Mouse (Mus musculus) cerebellum, adult 18-20 months (tissue): Measurements from ENCODE around the gene Ap5z1.

Experiments used
- DNase-seq, 2 experiments: peaks; one replicate each; pipeline ENCODE4 v3.0.0; 2021

The Ap5z1 gene

DNA sequence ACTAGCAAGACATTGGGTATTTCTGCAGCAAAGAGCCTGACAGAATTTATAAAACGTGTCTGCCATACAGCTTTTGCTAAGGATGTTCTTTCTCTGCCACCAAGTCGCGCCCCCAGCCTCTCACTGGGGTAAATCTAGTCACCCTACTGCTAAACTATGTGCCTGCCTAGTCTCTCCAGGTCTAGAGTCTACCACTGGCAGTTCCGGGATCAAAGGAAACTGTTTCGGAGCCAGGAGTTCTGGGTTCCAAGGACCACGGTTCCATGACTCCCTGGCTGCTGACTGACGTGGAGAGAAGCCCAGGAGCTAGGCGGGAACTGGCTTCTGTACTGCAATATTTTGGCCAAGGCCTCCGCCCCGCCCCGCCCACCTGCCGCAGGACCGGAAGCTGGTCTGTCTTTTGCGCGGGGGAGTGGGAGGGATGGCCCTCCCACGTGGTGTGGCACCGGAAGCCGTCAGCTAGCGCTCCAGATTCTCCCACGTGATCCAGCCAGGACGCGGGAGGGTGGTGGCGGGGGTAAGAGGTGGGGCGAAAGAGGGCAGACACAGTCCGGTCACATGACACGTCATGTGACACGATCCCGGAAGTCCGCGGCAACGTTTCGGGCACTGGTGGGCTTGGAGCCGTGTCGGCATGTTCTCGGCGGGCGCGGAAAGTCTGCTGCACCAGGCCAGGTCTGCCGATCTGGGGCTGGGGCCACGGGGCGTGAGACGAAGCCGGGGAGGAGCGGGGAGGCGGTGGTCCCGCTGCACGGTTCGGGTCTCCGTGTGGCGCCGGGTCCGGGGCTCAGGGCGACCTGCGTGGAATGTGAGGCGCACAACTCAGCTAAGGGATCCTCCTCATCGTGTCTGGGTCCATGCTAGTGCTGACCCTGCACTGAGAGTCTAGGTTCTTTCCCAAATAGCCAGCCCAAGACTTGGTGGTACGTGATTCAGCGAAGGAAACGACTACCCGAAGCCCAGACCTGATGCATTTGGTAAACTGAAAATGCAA, at the start of gene Ap5z1:
Gene Ap5z1, plus strand, starts transcription at position 484 of the 994 bp plus-strand sequence.
- peak; percentile 89 to 95 for DNase-seq

DNA sequence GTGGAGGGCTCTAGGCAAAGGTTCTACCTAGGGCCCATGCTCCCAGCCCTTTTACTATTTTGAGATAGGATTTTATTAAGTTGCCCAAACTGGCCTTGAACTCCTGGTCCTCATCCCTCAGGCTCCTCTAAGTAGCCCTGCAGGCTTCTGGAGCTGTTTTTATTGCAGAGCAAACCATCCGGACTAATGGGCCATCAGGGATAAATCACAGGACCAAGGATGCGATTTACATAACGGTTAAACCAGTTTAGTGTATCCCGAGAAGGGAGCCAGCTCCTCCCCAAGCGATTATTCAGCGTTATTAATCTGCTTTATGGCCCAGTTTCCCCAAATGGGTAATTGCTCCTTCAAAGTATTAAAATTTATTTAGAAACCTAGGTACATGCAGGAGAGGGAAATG, 48.3 kb upstream of the Ap5z1 start:
- no peak for DNase-seq

DNA sequence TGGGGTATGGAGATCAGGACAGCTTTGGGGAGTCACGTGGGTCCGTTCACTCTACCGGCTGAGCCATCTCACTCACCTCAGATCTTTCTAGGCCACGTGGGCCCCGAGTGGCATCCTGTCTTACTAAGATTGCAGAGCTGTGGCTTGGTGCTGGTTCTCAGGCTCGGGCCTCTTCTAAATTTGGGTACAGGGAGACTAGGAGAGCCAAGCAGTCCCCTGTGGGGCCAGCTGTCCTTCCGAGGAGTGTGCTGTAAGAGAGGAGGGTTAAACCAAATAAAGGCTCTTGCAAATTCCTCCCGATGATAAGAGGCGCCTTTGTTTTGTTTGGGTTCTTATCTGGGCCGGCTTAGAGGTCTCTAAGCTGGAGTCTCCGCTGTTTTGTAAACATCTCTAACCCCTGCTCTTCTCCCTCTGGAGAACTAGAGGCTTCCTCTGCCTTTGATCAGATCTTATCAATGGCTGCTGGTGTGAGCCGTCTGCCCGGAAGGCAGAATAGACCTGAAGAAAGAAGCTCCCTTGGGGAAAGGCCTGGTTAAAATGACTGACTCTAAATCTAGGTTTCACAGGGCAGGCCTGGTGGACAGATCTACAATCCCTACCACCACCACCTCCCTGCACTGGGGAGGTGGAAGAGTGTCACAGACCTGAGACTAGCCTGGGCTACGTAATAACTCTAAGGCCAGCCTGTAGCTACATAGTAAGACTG, 47.5 kb upstream of the Ap5z1 start:
- DNase-seq = no peak

DNA sequence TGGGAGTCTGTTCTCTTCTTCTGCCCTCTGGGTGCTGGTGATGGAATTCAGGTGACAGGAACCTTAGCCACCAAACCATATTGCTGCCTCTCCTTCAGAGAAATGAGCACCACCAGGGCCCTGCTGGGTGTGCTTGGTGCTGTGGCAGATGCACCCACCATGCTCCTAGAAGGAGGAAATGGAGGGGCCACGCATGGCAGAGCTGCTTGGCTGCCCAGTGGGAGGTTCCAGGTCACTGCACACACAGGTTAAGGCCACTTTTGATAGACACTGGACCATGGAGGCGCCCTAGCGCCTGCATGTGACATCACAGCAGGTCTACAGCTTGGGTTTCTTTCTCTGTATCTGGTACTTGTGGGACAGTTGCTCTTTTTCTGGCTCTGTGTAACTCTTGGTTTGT, 46.6 kb upstream of the Ap5z1 start:
- no peak for DNase-seq

DNA sequence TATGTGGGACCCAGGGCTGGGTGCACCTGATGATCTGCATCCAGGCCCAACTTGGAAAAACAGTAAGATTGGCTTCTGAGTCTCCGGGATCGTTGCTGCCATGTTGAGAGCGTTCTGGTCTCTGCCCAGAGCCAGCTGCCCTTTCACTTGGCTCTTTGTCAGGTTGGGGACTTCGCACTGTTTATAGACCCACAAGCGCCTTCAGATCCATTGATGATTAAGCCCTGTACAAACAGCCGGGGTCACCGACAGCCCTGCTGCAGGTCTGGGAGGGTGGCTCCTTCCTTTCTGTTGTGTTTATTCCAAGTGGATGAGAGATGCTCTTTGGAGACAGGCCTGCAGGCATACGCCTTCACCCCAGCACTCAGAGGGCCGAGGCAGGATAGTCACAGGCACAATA, 45.9 kb upstream of the Ap5z1 start:
- no peak for DNase-seq

DNA sequence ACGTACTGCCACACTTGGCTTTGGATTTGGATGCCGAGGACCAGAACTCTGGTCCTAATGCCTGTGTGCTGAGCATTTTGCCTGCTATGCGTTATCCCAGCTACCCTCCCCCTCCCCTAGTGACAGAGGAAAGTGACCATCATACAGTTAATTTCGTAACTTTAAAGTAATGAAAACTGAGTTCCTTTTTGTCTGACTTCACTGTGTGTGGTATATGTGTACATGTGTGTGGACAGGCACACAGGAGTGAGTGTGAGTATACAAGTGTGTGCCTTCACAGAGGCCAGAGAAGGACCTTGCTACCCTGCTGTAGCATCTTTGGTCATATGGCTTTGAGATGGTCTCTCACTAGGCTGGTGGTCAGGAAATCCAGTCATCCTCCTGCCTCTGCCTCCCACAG, 45.3 kb upstream of the Ap5z1 start:
- DNase-seq = no peak

DNA sequence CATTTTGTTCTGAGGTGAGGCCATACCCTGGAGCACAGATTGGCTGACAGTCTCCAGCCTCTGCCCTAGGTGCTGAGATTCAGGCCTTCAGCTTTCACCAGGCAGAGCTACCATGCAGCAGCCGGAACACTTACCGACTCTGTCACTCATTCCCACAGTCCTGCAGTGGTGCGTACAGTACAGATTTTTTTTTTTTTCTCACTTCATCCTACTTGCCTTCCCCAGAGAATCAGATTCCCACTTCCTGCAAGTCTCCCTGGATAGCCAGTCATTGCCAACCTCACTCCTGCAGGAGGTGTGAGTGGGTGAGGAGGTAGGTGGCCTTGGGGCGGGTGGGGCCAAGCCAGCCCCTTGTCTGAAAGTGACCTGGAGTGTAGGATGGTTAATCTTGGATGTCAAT, 43.4 kb upstream of the Ap5z1 start:
- no peak for DNase-seq

DNA sequence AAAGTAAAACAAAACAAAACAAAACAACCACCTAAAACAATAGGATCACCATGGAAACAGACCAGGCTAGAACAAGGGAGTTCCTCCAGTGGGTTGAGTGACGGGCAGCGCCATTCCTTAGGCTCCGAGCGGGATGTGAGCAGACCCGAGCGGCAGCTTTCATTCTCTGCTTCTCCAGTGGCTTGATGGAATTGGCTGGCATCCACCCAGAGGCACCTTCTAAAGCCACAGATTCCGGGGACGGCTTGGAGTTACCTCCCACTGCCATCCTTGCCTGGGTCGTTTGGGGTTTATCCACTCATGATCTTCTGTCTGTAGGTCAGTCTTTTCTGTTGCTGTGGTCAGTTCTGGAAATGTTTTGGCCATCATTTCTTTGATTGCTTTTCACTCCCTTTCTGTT, 42.8 kb upstream of the Ap5z1 start:
- no peak for DNase-seq

DNA sequence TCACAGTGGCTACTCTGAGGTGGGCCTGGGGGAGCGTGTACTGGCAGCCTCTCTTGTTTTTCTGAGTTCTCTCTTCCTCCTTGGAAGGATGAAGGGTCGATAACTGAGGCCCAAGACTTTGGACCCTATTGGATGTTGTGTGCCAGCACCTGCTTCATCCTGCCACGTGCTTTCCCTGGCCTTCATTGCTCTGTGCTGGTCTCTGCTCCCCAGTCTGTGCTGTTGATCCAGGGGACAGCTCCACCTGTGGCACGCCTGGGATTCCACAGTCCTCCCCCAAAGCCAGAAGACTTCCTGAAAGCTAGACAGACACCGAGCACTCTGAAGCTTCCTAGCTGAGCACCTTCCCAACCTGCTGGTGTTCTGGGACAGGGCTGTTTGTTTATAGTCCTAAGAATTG, 41.9 kb upstream of the Ap5z1 start:
- DNase-seq = no peak

DNA sequence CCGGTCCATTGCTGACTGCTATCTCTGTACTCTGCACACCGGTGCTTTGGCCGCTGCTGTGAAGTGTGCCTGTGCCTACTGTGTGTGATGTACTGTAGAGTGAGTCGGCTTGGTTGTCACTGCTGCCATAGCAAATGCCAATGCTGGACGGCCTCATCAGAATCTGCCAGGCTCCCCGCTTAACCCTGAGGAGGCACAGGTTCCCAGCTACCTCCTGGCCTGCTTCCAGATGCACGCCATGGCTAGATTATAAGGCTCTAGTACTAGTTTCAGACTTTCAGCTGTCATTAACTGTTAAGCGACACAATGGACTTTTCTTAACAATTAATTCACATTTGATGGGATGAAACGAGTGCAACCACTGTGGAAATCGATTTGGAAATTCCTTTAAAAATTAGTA, 40.6 kb upstream of the Ap5z1 start:
- DNase-seq = no peak

DNA sequence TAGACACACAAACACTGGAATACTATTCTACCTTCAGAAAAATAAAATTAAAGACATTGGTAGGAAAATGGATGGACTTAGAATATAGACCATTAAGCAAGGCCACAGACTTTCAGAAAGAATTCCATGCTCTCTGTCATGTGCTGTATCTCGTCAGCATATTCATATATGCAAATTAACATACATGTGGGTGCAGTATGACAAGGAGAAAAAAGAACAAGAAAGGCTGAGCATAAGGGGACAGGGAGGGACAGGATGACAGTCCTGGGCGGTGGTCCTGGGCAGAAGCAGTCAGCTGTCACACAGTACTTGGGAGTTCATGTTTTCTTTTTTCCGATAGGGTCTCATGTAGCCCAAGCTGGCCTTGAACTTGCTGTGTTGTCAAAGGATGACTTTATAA, 40.0 kb upstream of the Ap5z1 start:
- DNase-seq = no peak

DNA sequence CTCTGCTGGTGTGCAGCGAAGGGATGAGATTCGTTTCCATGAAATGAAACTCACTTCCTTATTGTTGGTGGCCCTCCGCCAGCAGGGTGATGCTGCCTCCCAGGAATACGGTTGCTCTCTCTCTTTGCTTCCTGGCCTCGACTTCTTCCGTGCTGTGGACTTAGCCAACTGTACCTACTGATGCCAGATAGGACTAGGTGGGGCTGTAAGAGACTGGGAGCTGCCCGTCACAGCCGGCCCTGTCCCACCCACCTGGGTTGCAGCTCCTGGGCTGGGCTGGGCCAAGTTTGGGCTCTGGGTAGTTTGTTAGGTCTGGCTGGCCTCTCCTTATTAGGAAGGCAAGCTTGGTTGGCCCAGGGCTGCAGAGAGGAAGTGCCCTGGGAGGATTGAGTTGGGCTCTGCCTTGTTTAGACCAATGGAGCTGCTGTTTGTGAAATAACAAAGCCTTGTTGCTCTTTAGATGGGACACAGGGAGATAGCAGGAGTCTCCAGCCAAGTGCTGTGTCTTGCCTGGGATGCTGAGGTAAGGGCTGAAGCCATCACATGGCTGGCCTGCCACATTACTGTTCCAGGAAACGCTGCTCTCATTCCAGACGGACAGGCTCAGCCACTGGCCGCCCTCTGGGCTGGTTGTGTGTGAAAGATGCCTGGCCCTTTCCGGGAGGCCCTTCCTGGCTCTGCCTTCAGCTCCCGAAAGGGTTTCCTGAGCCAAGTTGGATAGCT, 39.0 kb upstream of the Ap5z1 start:
- peak; percentile 66 to 74 for DNase-seq

DNA sequence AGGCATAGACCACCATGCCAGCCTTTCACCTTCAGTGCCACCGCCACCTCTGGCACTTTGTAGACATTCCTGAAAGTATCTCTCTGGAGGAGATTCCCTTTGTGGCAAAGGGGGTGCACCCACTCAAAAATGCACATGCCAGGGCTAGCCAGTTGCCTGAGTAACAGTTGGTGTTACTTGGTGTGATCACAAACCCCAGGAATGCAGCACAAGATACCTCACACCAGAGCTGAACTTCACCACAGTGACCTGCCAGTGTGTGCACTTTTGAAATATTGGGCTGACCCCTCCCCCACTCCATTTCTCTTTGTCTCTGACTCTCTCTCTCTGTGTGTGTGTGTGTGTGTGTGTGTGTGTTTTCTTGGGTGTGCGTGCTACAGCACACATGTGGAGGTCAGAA, 37.3 kb upstream of the Ap5z1 start:
- DNase-seq = no peak

DNA sequence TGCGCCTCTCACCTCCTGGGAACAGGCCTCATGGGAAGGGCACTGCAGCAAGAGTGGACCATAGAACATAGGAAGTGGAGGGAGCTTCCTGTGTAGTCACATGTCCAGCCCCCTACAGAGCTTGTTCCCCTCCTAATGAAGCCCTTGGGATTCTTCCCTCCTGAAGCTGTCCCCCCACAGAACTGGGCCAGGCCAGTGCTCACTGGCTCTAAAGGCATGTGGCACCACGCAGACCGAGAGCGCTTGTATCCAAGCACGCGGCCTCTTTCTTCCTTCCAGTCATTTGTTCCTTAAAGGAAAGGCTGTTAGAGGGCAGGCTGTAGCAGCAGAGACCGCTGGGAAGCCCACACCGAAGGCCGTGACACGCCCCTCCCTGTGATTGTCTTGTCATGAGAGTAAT, 35.9 kb upstream of the Ap5z1 start:
- no peak for DNase-seq

DNA sequence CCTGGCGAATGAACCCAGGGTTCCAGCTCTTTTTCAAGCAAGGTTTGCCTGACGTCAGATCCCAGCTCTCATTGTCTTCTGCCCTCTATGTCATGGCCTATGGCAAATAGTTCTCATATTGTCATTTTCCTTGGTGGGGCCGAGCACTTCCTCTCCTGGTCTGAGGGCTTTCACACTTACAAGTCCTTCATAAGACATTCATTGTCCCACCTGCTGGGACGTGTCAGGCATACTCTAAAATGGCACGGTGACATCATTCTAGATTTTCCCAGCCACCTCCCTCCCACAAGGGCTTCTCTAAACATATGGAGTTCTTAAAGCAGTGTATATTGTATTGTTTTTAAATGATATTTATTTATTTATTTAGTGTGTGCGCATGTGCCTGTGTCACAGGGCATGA, 35.1 kb upstream of the Ap5z1 start:
- no peak for DNase-seq

DNA sequence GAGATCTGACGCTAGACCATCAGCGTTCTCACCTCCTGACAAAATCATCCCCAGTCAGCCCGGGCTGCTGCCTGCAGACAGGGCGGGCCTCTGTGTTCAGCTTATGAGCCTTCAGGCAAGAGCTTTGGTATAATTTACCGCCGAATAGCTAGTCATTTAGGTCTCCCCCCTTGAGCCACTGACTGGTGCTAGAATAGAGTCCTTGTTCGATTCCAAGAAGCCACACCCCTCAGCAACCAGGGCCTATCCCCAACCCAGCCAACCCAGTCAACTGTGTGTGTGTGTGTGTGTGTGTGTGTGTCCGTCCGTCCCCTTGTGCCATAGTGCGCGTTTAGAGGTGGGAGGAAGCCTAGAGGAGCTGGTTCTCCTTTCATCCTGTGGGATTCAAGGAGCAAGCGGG, 32.7 kb upstream of the Ap5z1 start:
- DNase-seq = no peak

DNA sequence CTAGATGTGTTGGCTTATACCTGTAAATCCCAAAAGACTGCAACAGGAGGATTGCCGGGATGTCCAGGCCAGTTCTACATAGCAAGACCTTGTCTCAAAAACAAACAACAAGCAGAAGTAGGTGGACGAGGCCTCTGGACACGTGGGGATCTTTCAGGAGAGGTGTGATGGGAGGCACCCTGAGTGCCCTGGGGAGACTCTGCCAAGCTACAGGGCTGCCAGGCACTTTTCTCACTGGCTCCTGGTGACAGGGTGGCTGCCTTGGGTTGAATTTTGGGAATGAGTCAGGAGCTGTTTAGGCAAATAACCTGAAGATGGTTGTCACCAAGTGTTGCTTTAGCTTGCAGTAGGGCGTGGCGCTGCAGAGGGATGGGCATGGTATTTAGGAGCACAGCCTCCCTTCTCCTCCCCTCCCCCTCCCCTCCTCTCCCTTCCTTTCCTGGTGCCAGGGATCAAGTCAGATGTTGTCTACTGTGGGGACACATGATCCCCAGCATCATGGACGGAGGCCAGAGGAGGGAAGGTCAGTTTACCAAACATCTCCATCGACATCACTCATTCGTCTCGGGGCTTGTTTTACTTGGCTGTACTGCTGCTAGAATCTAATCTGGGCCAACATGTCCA, 31.8 kb upstream of the Ap5z1 start:
- DNase-seq = no peak

DNA sequence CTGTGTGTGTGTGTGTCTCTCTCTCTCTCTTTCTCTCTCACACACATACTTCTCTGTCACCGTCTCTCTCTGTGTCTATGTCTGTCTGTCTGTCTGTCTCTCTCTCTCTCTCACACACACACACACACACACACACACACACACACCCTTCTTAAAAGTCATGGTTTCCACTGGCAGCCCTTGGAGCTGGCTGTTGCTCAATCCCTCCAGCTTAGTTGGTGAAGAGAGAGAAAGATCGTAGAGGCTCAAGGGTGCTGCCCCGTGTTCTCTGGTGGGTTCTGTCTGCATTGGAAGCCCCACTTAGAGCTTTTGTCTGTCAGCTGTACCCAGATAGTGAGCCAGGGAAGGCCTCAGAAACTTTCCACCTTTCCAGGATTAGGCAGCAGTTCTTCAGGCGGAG, 31.0 kb upstream of the Ap5z1 start:
- no peak for DNase-seq

DNA sequence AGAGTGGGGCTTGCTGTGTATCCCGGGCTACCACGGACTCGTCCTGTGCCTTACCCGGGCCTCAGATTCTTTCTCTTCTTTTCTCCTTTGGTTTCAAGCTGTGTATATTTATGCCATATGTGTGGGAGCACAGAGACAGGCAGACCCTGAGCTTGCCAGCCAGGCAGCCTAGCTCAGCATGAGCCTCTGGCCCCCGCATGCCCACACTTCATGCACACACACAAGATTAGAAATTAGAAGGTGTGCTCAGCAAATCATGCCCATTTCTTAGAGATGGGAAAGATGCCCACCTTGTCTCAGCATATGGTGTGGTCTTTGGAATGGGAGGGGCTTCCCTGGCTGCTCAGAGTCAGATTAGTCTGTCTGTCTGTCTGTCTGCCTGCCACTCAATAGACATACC, 29.7 kb upstream of the Ap5z1 start:
- DNase-seq = no peak

DNA sequence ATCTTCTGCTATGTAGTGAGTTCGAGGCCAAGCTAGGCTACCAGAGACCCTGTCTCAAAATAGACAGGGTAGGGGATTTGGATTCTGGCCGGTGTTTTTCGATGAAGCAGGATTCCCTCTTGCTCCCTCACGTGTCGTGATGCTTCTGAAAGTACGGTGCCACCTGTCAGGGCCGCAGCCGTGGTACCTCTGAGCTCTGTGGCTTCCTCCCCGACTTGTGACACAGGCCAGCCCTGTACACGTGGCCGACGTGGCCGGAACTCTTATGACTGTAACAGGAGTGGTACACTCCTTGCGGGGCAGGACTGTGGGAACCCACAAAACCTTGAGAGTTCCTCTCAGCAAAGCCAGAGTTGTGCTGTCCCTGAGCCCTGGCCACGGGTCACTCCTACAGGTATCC, 28.0 kb upstream of the Ap5z1 start:
- DNase-seq = no peak

DNA sequence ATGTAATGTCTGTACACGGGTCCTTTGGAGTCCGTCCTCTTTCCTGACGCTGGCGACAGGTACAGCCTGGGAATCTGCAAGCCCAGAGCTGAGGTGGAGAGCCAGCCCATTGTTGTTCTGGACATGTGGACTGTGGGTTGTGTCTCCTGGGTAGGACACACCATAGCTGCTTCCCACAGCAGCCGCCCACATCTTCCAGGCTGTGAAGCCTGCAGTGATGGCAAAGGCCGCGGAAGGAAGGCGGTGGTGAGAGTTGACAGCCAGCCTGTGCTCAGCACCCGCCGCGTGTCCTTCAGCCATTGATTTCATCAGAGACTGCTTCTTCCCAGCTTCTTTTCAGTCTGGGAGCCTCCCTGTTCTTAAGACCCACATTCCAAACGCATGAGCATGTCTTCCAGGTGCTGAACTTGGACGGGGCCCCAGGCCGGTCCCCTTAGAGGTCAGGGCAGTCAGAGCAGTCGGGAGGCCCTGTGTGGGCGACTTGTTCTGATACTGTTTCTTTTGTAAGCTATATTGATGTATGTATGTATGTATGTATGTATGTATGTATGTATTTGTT, 25.3 kb upstream of the Ap5z1 start:
- no peak for DNase-seq

DNA sequence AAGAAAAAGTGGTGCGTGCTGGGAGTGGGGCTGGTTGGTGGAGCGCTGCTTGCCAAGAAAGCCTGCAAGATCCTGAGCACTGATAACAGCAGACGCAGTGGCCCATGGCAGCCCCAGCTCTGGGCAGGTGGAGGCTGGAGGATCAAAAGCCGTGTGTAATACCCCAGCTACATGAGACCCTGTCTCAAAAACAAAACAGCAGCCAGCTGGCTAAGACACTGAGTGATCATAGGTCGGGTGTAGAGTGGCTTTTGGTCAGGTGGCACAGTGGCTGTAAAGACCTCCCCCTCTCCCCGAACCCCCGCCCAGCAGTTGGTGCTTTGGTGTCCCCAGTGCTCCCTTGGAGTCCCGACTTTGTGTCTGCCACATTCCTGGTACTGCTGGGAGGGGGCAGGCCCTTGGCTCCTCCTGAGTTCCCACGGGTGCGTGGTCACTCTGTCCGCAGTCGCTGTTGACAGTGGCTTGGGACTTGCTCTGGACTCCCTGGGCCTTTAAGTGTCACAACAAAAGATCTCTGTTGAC, 23.8 kb upstream of the Ap5z1 start:
- DNase-seq = no peak
